Mouse (Mus musculus) heart, embryonic 11.5 days (tissue): Measurements from ENCODE around the gene St6galnac1. TPM values are rescaled to one million over a fixed set of nuclear protein-coding genes. Genes with fewer than 3 reads are reported as not detected.
"Not testable (repeated sequence)": the region's sequence is repeated elsewhere in the genome, so short reads cannot be mapped to it uniquely, and the experiment has no call there.

ENCODE experiments used
- ATAC-seq: fragments of 200-750 bp; cut with Nextera tagmentation; replicated peaks from 2 replicates; pipeline ENCODE4 v1.8.0; 2017; ENCODE audit warnings: moderate library complexity; ENCODE audit not compliant: insufficient number of reproducible peaks, low FRiP score, low TSS enrichment
- H3K27ac ChIP-seq: fragments of 300-500 bp; sonication (generic); 2 replicates; pipeline ENCODE4 v1.5.1; 2014; ENCODE audit warnings: mild to moderate bottlenecking, low read depth, low read length
- H3K27me3 ChIP-seq: fragments of 300-500 bp; sonication (generic); 2 replicates; pipeline ENCODE4 v1.6.1; 2014; ENCODE audit warnings: mild to moderate bottlenecking, low read length, mixed read lengths; ENCODE audit not compliant: control insufficient read depth, insufficient read depth
- H3K36me3 ChIP-seq: fragments of 300-500 bp; sonication (generic); 2 replicates; pipeline ENCODE4 v1.6.1; 2014; ENCODE audit warnings: mild to moderate bottlenecking, low read length, moderate library complexity, mixed read lengths; ENCODE audit not compliant: control insufficient read depth, insufficient read depth
- H3K4me1 ChIP-seq: fragments of 300-500 bp; sonication (generic); 2 replicates; pipeline ENCODE4 v1.6.1; 2014; ENCODE audit warnings: low read length; ENCODE audit not compliant: control insufficient read depth, insufficient read depth
- H3K4me2 ChIP-seq: fragments of 300-500 bp; sonication (generic); 2 replicates; pipeline ENCODE4 v1.6.1; 2014; ENCODE audit warnings: mild to moderate bottlenecking, moderate library complexity
- H3K4me3 ChIP-seq: fragments of 300-500 bp; sonication (generic); 2 replicates; pipeline ENCODE4 v1.5.1; 2014; ENCODE audit warnings: low read depth, low read length
- H3K9ac ChIP-seq: fragments of 300-500 bp; sonication (generic); 2 replicates; pipeline ENCODE4 v1.6.1; 2014; ENCODE audit warnings: mild to moderate bottlenecking, low read depth, low read length, moderate library complexity
- H3K9me3 ChIP-seq: fragments of 300-500 bp; sonication (generic); replicated peaks from 2 replicates; pipeline ENCODE4 v1.6.1; 2016; ENCODE audit warnings: low read length; ENCODE audit not compliant: control insufficient read depth
- WGBS: fragments of 180-500 bp; shearing (Covaris S2); extraction: QIAGEN DNeasy Blood & Tissue Kit; methylation state at CpG from one replicate; pipeline ENCODE4 v1.1.7; 2014; ENCODE audit not compliant: insufficient replicate concordance; 5-methylcytosine and 5-hydroxymethylcytosine counted together
- polyA plus RNA-seq: library from polyadenylated mRNA; unstranded; fragments of >200 nt; fragmentation: Nextera tagmentation; extraction: Ambion mirVana; gene quantifications from 2 replicates; pipeline ENCODE4 v1.2.1, GENCODE M21; 2014

St6galnac1 gene
- polyA plus RNA-seq, 1 experiment from 2014 or later: not detected

DNA sequence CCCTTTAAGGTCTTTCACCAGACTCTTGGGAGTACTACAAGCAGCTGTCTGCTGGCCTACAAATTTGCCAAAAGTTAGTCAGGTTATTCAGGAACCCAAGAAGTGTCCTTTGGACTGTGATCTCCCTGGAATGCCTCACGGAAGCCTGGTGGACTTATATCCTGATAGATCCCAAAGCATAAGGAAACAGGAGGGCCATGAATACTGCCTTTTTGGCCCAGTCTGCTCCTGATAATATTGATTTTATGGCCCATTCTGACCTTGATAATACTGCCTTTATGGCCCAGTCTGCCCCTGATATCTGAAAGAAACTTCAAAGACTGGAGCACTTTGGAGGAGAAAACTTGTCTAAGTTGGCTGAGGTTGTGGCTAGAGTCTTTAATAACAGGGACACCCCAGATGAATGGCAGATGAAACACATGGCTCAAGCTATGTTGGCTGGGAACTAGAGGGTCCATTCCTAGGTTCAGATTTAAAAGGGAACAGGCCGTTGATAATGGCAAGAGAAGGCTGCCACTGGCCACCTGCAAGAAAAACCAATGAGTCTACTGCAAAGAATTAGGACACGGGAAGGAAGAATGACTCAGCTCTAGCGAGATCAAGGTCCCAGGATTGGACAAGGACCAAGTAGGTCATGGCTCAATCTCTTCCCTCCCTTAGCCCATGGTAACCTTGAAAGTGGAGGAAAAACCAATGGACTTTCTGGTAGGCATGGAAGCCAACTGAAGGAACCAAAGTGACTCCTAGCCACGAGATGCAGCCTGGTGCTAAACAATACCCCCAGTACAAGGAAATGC, 21.4 kb downstream of the St6galnac1 start:
- Histone ChIP-seq H3K27me3 (no peaks in the 10 kb centered on the region), H3K36me3 (no peaks in the 10 kb centered on the region), H3K27ac (no peak overlapping the region), H3K4me2 (no peak overlapping the region), H3K4me1 (no peaks in the 10 kb centered on the region), H3K9ac (no peak overlapping the region), H3K9me3 (no peaks in the 10 kb centered on the region), H3K4me3 (no peak overlapping the region)
- ATAC-seq: no peak
- 79% methylated on average over 5 of the region's 5 CpGs for WGBS

DNA sequence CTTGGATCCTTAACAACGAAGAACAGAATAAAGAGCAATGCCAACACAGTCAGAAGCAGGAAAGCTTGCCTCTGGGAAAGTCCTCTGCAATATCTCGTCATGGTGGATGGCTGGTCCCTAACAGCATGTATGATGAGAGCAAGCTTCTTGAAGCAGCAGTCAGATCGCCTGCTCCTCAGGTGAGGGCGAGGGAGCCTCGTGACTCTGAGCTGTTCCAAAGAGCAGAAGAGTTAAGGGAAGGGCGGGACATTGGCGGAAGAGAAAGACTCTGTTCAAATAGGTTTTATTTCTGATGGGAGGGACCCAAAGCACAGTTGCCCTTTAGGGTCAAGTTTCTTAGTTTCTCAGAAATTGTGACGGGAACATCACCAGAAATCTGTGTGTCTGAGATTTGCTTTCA, 25.6 kb downstream of the St6galnac1 start:
- Histone ChIP-seq H3K4me1 (no peaks in the 10 kb centered on the region), H3K9ac (no peak overlapping the region), H3K4me3 (no peak overlapping the region), H3K27ac (no peak overlapping the region), H3K27me3 (no peaks in the 10 kb centered on the region), H3K4me2 (no peak overlapping the region), H3K9me3 (no peaks in the 10 kb centered on the region), H3K36me3 (no peaks in the 10 kb centered on the region)
- 67% methylated on average over 8 of the region's 8 CpGs for WGBS
- no peak for ATAC-seq

GRCm38 (mm10) chr11:116748692-116749091, 26.6 kb downstream of the St6galnac1 start:
- not testable (repeated sequence) for H3K36me3 ChIP-seq, ATAC-seq, H3K4me2 ChIP-seq, H3K27ac ChIP-seq, H3K27me3 ChIP-seq, H3K4me1 ChIP-seq, H3K4me3 ChIP-seq, H3K9ac ChIP-seq, H3K9me3 ChIP-seq
- WGBS: 78% methylated on average over 2 of the region's 2 CpGs

DNA sequence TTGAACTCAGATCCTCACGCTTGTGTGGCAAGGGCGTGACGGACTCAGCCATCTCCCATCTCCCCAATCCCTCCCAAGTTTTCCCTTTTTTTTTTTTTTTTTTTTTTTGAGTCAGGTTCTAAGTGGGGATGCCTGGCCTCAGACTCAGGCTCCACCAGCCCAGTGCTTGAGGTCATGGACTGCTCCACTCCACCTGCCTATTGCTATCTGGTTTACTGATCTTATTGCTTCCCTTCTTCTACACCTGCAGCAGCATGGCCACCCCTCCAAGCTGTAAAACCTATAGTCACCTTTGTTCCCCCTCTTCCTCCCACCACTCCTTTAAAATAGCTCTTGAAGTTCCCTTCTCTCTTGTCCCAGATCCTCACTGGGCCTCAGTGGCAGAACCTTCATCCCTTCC, 28.5 kb downstream of the St6galnac1 start:
- H3K27me3 ChIP-seq, H3K27ac ChIP-seq, H3K36me3 ChIP-seq, ATAC-seq, H3K4me1 ChIP-seq, H3K4me3 ChIP-seq, H3K4me2 ChIP-seq, H3K9ac ChIP-seq, H3K9me3 ChIP-seq: not testable (repeated sequence)
- 83% methylated on average over 3 of the region's 3 CpGs for WGBS

DNA sequence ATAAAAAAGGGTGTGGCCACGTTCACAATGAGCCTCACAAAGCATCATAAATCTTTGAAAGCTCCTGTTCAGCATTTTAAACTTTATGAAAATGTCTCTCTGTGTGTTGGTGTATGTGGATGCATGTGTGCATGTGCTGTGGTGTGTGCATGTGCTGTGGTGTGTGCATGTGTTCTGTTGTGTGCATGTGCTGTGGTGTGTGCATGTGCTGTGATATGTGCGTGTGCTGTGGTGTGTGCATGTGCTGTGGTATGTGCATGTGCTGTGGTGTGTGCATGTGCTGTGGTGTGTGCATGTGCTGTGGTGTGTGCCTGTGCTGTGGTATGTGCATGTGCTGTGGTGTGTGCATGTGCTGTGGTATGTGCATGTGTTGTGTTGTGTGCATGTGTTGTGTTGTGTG, 29.9 kb downstream of the St6galnac1 start:
- not testable (repeated sequence) for H3K4me3 ChIP-seq, H3K9me3 ChIP-seq, H3K36me3 ChIP-seq, H3K27ac ChIP-seq, H3K4me1 ChIP-seq, ATAC-seq, H3K9ac ChIP-seq, H3K4me2 ChIP-seq, H3K27me3 ChIP-seq
- WGBS: 71% methylated on average over 2 of the region's 2 CpGs

- Histone ChIP-seq H3K4me2 (no peak overlapping the region), H3K9me3 (0 out of 2 replicates have a peak, but pooled peaks cover 2% of the 10 kb centered on the region), H3K27me3 (no peaks in the 10 kb centered on the region), H3K27ac (no peak overlapping the region), H3K9ac (no peak overlapping the region), H3K36me3 (no peaks in the 10 kb centered on the region), H3K4me3 (no peak overlapping the region), H3K4me1 (no peaks in the 10 kb centered on the region)
- WGBS: 39% methylated on average over 11 of the region's 11 CpGs
- ATAC-seq: no peak
These were observed 36.9 kb downstream of the St6galnac1 start for GRCm38 (mm10) chr11:116738411-116738810.

GRCm38 (mm10) chr11:116732536-116732935, 42.8 kb downstream of the St6galnac1 start:
- H3K4me1 ChIP-seq: no peaks in the 10 kb centered on the region
- H3K4me2 ChIP-seq: no peak overlapping the region
- 87% methylated on average over 4 of the region's 4 CpGs for WGBS
- no peak overlapping the region for H3K4me3 ChIP-seq
- H3K27ac ChIP-seq: no peak overlapping the region
- no peaks in the 10 kb centered on the region for H3K36me3 ChIP-seq
- no peak for ATAC-seq
- 0 out of 2 replicates have a peak, but pooled peaks cover 2% of the 10 kb centered on the region for H3K9me3 ChIP-seq
- no peak overlapping the region for H3K9ac ChIP-seq
- no peaks in the 10 kb centered on the region for H3K27me3 ChIP-seq

DNA sequence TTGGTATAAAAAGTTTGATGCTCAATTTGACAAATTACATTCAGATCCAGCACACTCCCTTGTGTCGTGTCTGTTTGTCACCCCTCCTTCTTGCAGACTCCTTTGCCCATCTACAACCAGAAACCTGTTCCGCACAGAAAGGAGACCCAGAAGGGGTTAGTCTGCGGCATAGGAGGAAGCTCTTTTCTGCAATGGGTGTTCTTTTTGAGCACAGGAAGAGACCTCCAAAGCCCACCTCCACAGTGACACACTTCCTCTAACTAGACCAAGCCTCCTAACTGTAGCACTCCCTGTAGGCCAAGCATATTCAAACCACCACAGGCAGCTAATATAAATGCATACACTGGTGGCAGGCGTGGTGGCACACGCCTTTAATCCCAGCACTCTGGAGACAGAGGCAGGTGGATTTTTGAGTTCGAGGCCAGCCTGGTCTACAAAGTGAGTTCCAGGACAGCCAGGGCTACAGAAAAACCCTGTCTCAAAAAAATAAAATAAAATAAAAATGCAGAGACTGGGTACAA, 44.2 kb downstream of the St6galnac1 start:
- 85% methylated on average over 6 of the region's 6 CpGs for WGBS
- H3K4me2 ChIP-seq, ATAC-seq, H3K27ac ChIP-seq, H3K9ac ChIP-seq, H3K4me3 ChIP-seq, H3K36me3 ChIP-seq, H3K27me3 ChIP-seq, H3K9me3 ChIP-seq, H3K4me1 ChIP-seq: not testable (repeated sequence)
